Mouse (Mus musculus) ES-E14 (cell line): ENCODE measurements around the gene Sec16a. TPM values are rescaled to one million over a fixed set of nuclear protein-coding genes. Genes with fewer than 3 reads are reported as not detected.
"Not testable (repeated sequence)": the region's sequence is repeated elsewhere in the genome, so short reads cannot be mapped to it uniquely, and the experiment has no call there.

Experiments used
- DNase-seq: peaks from one replicate; pipeline ENCODE4 v3.0.0-alpha.2; 2013; ENCODE audit warnings: low read depth, low spot score
- H3K27ac ChIP-seq: 2 replicates; pipeline ENCODE4 v1.5.1; 2012; ENCODE audit warnings: low read depth, mild to moderate bottlenecking, low read length, moderate library complexity, mixed read lengths; ENCODE audit not compliant: poor library complexity, insufficient read depth, severe bottlenecking
- H3K36me3 ChIP-seq: 2 replicates; pipeline ENCODE4 v1.6.1; 2012; ENCODE audit warnings: mild to moderate bottlenecking, low read length, moderate library complexity, mixed read lengths; ENCODE audit not compliant: control insufficient read depth, poor library complexity, insufficient read depth, severe bottlenecking
- H3K4me1 ChIP-seq, 2 experiments: fragments of 150-350 bp in 1 of 2; sonication (generic) in 1 of 2; 2 replicates each; pipeline ENCODE4 v1.6.1; 2012; ENCODE audit warnings: low read length in 2 of 2, mild to moderate bottlenecking in 1 of 2, mixed read lengths in 1 of 2; ENCODE audit not compliant: control insufficient read depth in 2 of 2, insufficient read depth in 2 of 2, poor library complexity in 1 of 2
- H3K4me3 ChIP-seq, 2 experiments: fragments of 150-350 bp in 1 of 2; sonication (generic) in 1 of 2; 2 replicates each; pipeline ENCODE4 v1.5.1; 2012; ENCODE audit warnings: low read length in 2 of 2, low read depth in 1 of 2, mild to moderate bottlenecking in 1 of 2, mixed read lengths in 1 of 2; ENCODE audit not compliant: insufficient read depth in 1 of 2, poor library complexity in 1 of 2, severe bottlenecking in 1 of 2
- H3K9ac ChIP-seq: 2 replicates; pipeline ENCODE4 v1.6.1; 2012; ENCODE audit warnings: low read depth, mild to moderate bottlenecking, low read length, mixed read lengths; ENCODE audit not compliant: poor library complexity, insufficient read depth, severe bottlenecking
- H3K9me3 ChIP-seq: fragments of 150-350 bp; sonication (generic); 2 replicates; pipeline ENCODE4 v1.6.1; 2012; ENCODE audit warnings: low read depth, mild to moderate bottlenecking, low read length; ENCODE audit not compliant: control insufficient read depth, insufficient read depth
- CHD2 ChIP-seq: IDR thresholded peaks from 2 replicates; pipeline ENCODE4 v1.6.1; 2014; ENCODE audit warnings: mild to moderate bottlenecking, low read depth, low read length, inconsistent platforms
- HCFC1 ChIP-seq: IDR thresholded peaks from 2 replicates; pipeline ENCODE4 v1.6.1; 2012; ENCODE audit warnings: low read length, inconsistent platforms, borderline replicate concordance; ENCODE audit not compliant: insufficient read depth
- MAFK ChIP-seq: IDR thresholded peaks from 2 replicates; pipeline ENCODE4 v1.6.1; 2014; ENCODE audit warnings: mild to moderate bottlenecking, low read depth, low read length, inconsistent platforms; ENCODE audit not compliant: insufficient read depth
- ZC3H11A ChIP-seq: IDR thresholded peaks from 2 replicates; pipeline ENCODE4 v1.6.1; 2012; ENCODE audit warnings: low read depth, mild to moderate bottlenecking, inconsistent platforms, low read length, borderline replicate concordance
- ZNF384 ChIP-seq: IDR thresholded peaks from 2 replicates; pipeline ENCODE4 v1.6.1; 2012; ENCODE audit warnings: low read depth, low read length, inconsistent platforms
- in situ Hi-C, 2 experiments: fragments of 600-800 bp; cut with MboI; formaldehyde crosslinking; loops; one replicate each; pipeline ENCODE4 v1.15.1; 2025; ENCODE audit warnings: low sequenced_read_pairs in 2 of 2, inconsistent platforms in 1 of 2; ENCODE audit not compliant: unreplicated experiment in 2 of 2
- total RNA-seq: library from RNA; depleted of rRNA; stranded (reverse); fragments of 300-350 nt; gene quantifications from 2 replicates; pipeline ENCODE4 v1.2.3, GENCODE M21; 2012

The Sec16a gene
- total RNA-seq, 1 experiment = 47.3 TPM

DNA sequence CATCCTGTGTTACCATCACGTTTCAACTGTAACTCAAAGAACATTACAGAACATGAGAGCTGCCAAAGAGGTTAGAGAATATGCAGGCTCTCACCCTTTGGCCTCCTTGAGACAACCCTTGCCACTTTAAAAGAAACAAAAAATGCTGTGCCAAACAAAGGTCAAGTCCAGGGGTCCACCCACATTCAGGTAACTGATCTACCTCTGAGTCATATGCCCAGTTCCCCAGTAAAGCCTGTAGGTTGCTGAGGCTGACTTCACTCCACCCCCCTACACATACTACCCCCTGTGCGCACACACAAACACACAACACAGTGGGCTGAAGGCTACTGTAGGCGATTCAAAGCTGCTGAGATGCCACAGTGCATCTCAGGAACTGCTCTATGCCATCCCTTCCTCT, 57.3 kb downstream of the Sec16a start:
- Histone ChIP-seq H3K27ac (no peak overlapping the region), H3K9me3 (no peaks in the 10 kb centered on the region), H3K36me3 (peaks cover 60% of the 10 kb centered on the region), H3K4me3 (no peak overlapping the region), H3K9ac (no peak overlapping the region), H3K4me1 (no peaks in the 10 kb centered on the region)
- no peak for DNase-seq
- no peak for TF ChIP-seq MAFK
- no peak for TF ChIP-seq ZNF384
- TF ChIP-seq CHD2 = no peak
- no peak for TF ChIP-seq HCFC1
- TF ChIP-seq ZC3H11A = no peak
- in situ Hi-C loops = no loop called here

- in situ Hi-C loops, H3K4me1 ChIP-seq, DNase-seq, H3K9me3 ChIP-seq, H3K27ac ChIP-seq: not testable (repeated sequence)
- peaks cover 52% of the 10 kb centered on the region for H3K36me3 ChIP-seq
- H3K4me3 ChIP-seq = peak overlapping the region; percentile 93 to 94
- H3K9ac ChIP-seq = peak overlapping the region; percentile 54; the same call in 1 of the 2 replicates
Observed at GRCm38 (mm10) chr2:26380871-26381270, 64.1 kb downstream of the Sec16a start.

DNA sequence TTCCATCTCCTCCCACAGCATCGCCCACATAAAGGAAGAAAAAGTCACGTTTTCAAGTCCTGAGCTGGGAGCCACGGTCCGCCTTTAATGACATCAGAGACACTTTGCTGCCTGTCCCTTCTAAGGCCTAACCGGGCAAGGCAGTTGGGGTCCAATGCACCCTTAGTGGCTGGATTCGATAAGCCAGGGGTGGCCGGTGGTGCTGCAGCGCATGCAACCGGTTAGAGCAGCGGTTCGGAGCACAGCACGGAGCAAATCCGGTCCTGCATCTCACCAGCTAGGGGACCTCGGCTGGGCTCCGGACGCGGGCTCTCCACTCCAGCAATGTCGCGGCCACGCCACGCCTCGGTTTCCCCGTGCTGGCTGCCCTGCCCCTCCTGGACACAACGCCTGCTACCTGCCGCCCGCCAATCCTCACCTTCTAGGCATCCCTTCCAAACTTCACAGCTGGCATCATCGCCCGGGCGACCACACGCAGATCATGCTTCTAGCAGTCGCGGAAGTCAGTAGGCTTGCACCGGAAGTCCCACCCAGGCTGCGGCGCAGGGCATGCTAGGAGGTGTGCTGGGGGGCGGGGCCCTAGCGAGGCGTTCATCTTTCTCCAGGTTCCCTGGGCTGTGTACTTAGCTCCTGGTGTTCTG, 64.8 kb downstream of the Sec16a start, which contains the start of gene Snapc4:
Snapc4 (minus strand) TSS at position 523 of the 641 bp plus-strand sequence.
- Histone ChIP-seq H3K4me1 (no peaks in the 10 kb centered on the region; a peak in 1 of 4 replicates), H3K9me3 (no peaks in the 10 kb centered on the region), H3K4me3 (peak within 1 kb of the TSS; percentile 93 to 94), H3K9ac (peak within 1 kb of the TSS; percentile 96), H3K27ac (no peak within 1 kb of the TSS), H3K36me3 (peaks cover 53% of the 10 kb centered on the region)
- peak; percentile 83 for DNase-seq
- TF ChIP-seq ZNF384 = no peak
- TF ChIP-seq HCFC1 = no peak; the same call in 1 of the 2 replicates
- TF ChIP-seq MAFK = no peak
- in situ Hi-C loops = no loop called here

DNA sequence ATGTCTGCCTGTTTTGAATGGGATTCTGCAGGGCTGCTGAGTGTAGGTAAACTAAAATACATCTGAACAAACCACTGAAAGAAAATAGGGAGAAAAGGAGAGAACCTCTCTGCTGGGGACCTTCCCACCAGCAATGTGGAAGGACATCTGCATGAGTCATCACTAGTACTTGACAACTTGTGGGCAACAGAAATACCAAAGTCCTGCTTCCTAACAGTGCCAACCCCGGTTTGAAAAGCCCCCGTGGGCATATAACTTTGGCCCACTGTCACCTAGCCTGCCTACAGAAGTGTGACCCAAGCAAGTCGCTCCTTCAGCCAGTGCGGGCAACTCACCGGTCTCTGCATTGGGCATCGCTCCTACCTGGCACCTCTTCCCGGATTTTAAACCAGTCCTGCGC, 72.6 kb downstream of the Sec16a start:
- no peak overlapping the region for H3K27ac ChIP-seq
- no peaks in the 10 kb centered on the region for H3K9me3 ChIP-seq
- H3K4me3 ChIP-seq = no peak overlapping the region
- no peak overlapping the region for H3K9ac ChIP-seq
- no peaks in the 10 kb centered on the region for H3K4me1 ChIP-seq
- in situ Hi-C loops = no loop called here
- DNase-seq = no peak
- TF ChIP-seq MAFK = no peak
- no peak for TF ChIP-seq CHD2
- no peak for TF ChIP-seq ZC3H11A
- TF ChIP-seq ZNF384 = no peak
- TF ChIP-seq HCFC1 = no peak
- peaks cover 89% of the 10 kb centered on the region for H3K36me3 ChIP-seq

GRCm38 (mm10) chr2:26368572-26368971, 76.4 kb downstream of the Sec16a start:
- Histone ChIP-seq H3K9ac (no peak overlapping the region), H3K4me3 (no peak overlapping the region), H3K27ac (no peak overlapping the region), H3K36me3 (peaks cover 91% of the 10 kb centered on the region), H3K4me1 (no peaks in the 10 kb centered on the region), H3K9me3 (no peaks in the 10 kb centered on the region)
- DNase-seq = no peak
- TF ChIP-seq MAFK (no peak), HCFC1 (no peak), CHD2 (no peak), ZC3H11A (no peak), ZNF384 (no peak)
- in situ Hi-C loops = no loop called here
